Mouse (Mus musculus) heart, postnatal 0 days (tissue): Measurements from ENCODE around the gene Ift80. TPM values are rescaled to one million over a fixed set of nuclear protein-coding genes. Genes with fewer than 3 reads are reported as not detected.

Experiments
- ATAC-seq: fragments of 200-750 bp; cut with Nextera tagmentation; 2 replicates; pipeline ENCODE4 v1.8.0; 2017; ENCODE audit warnings: low read depth, moderate number of reproducible peaks, moderate library complexity; ENCODE audit not compliant: insufficient read depth
- DNase-seq: peaks from one replicate; pipeline ENCODE4 v3.0.0-alpha.2; 2016; ENCODE audit warnings: low spot score
- H3K27ac ChIP-seq: fragments of 300-500 bp; sonication (generic); 2 replicates; pipeline ENCODE4 v1.5.1; 2014; ENCODE audit warnings: low read depth, mild to moderate bottlenecking
- H3K27me3 ChIP-seq: fragments of 300-500 bp; sonication (generic); 2 replicates; pipeline ENCODE4 v1.6.1; 2014; ENCODE audit warnings: low read length, mixed read lengths; ENCODE audit not compliant: control insufficient read depth, insufficient read depth
- H3K36me3 ChIP-seq: fragments of 300-500 bp; sonication (generic); replicated peaks from 2 replicates; pipeline ENCODE4 v1.6.1; 2014; ENCODE audit warnings: low read length, mixed read lengths; ENCODE audit not compliant: control insufficient read depth, insufficient read depth
- H3K4me1 ChIP-seq: fragments of 300-500 bp; sonication (generic); 2 replicates; pipeline ENCODE4 v1.6.1; 2014; ENCODE audit warnings: antibody characterized with exemption; ENCODE audit not compliant: control insufficient read depth, insufficient read depth
- H3K4me2 ChIP-seq: fragments of 300-500 bp; sonication (generic); 2 replicates; pipeline ENCODE4 v1.6.1; 2014; ENCODE audit warnings: low read depth, mild to moderate bottlenecking, low read length, moderate library complexity
- H3K4me3 ChIP-seq: fragments of 300-500 bp; sonication (generic); 2 replicates; pipeline ENCODE4 v1.5.1; 2014; ENCODE audit warnings: low read depth, low read length
- H3K9ac ChIP-seq: fragments of 300-500 bp; sonication (generic); replicated peaks from 2 replicates; pipeline ENCODE4 v1.6.1; 2014; ENCODE audit warnings: low read depth, low read length, mixed read lengths
- H3K9me3 ChIP-seq: fragments of 300-500 bp; sonication (generic); replicated peaks from 2 replicates; pipeline ENCODE4 v1.6.1; 2016; ENCODE audit warnings: low read length; ENCODE audit not compliant: control insufficient read depth
- CTCF ChIP-seq: IDR thresholded peaks from 2 replicates; pipeline ENCODE4 v1.5.1; 2016; ENCODE audit warnings: antibody characterized with exemption, control low read depth, low read depth
- EP300 ChIP-seq: IDR thresholded peaks from 2 replicates; pipeline ENCODE4 v1.6.1; 2016; ENCODE audit warnings: antibody characterized with exemption, low read depth
- WGBS: fragments of 180-500 bp; shearing (Covaris S2); extraction: QIAGEN DNeasy Blood & Tissue Kit; methylation state at CpG from one replicate; pipeline ENCODE4 v1.1.7; 2014; 5-methylcytosine and 5-hydroxymethylcytosine counted together
- polyA plus RNA-seq: library from polyadenylated mRNA; unstranded; fragments of >200 nt; fragmentation: Nextera tagmentation; extraction: Ambion mirVana; gene quantifications from 2 replicates; pipeline ENCODE4 v1.2.1, GENCODE M21; 2015
- total RNA-seq: library from RNA; depleted of rRNA; stranded (reverse); fragments of >200 nt; gene quantifications from 2 replicates; pipeline ENCODE4 v1.2.3, GENCODE M21; 2014; ENCODE audit warnings: low replicate concordance; rRNA removed

Ift80 gene
- total RNA-seq, result 3.2 and 13.6 TPM in 2 replicates
- 2.8 and 3.0 TPM in 2 replicates for polyA plus RNA-seq

- TF ChIP-seq EP300, result peak; percentile 63
- no peak for TF ChIP-seq CTCF
- DNase-seq (peak; percentile 99), ATAC-seq (peak; percentile 92)
- no peaks in the 10 kb centered on the region for H3K27me3 ChIP-seq
- H3K4me2 ChIP-seq, result peak within 1 kb of the TSS; percentile 79
- H3K4me1 ChIP-seq, result peaks cover 12% of the 10 kb centered on the region
- H3K27ac ChIP-seq, result peak within 1 kb of the TSS; percentile 96
- peak within 1 kb of the TSS; percentile 92 for H3K9ac ChIP-seq
- H3K36me3 ChIP-seq, result 0 out of 2 replicates have a peak, but pooled peaks cover 3% of the 10 kb centered on the region
- peak within 1 kb of the TSS; percentile 97 for H3K4me3 ChIP-seq
- under 1% methylated on average over 75 of the region's 76 CpGs for WGBS
- H3K9me3 ChIP-seq, result no peaks in the 10 kb centered on the region
These were observed at the start of gene Ift80, which contains the start of gene Smc4 for GRCm38 (mm10) chr3:69004437-69005337. TSS of gene Ift80 (minus strand) at chr3:69004570. TSS of gene Smc4 (plus strand) at chr3:69004738.

DNA sequence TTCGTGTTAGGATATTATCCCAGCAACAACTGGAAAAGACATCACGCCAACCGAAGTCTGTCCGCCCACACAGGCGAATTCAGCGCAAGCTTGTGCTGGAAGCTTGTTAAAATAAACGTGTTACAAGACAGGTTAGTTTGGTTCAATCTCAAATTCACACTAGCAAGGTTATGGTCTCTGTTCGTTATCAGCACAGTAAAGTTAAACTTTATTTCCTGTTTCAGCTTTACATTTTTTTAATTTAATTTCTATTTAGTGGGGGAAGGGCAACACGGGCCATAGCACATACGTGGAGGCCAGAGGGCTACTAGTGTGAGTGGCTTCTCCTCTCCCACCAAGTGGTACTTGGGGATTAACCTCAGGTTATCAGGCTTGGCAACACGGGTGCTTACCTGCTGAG lies 47.5 kb upstream of the Ift80 start:
- no peak for TF ChIP-seq EP300
- no peak for TF ChIP-seq CTCF
- Histone ChIP-seq H3K4me3 (no peak overlapping the region), H3K9ac (no peak overlapping the region), H3K27me3 (no peaks in the 10 kb centered on the region), H3K36me3 (no peaks in the 10 kb centered on the region), H3K9me3 (no peaks in the 10 kb centered on the region), H3K27ac (no peak overlapping the region), H3K4me2 (no peak overlapping the region), H3K4me1 (no peaks in the 10 kb centered on the region)
- ATAC-seq (no peak), DNase-seq (no peak)
- 87% methylated on average over 11 of the region's 11 CpGs for WGBS

DNA sequence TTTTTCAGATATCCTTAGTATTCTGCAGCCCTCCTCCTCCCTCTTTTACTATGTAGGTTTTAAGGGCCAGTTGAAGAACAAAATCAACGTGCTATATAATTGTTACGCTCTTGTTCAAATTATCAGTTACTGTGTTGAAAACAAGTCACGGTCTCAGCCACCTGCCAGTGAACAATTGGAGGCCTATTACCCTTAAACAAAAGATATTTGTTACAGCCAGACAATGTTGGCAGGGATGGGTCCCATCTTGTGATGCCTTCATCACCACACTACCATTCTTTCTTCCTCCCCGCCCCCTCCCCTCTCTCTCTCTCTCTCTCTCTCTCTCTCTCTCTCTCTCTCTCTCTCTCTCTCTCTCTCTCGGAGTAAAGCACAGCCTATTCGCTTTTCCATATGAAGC lies 44.6 kb upstream of the Ift80 start:
- Histone ChIP-seq H3K4me3 (no peak overlapping the region), H3K9me3 (no peaks in the 10 kb centered on the region), H3K36me3 (no peaks in the 10 kb centered on the region), H3K4me1 (no peaks in the 10 kb centered on the region), H3K9ac (no peak overlapping the region), H3K4me2 (no peak overlapping the region), H3K27ac (no peak overlapping the region), H3K27me3 (no peaks in the 10 kb centered on the region)
- 83% methylated on average over 6 of the region's 6 CpGs for WGBS
- TF ChIP-seq EP300 (no peak), CTCF (no peak)
- DNase-seq, result no peak
- no peak for ATAC-seq

- Histone ChIP-seq H3K4me1 (no peaks in the 10 kb centered on the region), H3K4me2 (no peak overlapping the region)
- DNase-seq, result no peak
These were observed 43.3 kb upstream of the Ift80 start for GRCm38 (mm10) chr3:69047684-69048083.

GRCm38 (mm10) chr3:69046509-69046908 lies 42.1 kb upstream of the Ift80 start:
- no peak for ATAC-seq
- TF ChIP-seq EP300, result no peak
- WGBS, result 47% methylated on average over 4 of the region's 4 CpGs
- Histone ChIP-seq H3K36me3 (no peaks in the 10 kb centered on the region), H3K4me3 (no peak overlapping the region), H3K4me1 (no peaks in the 10 kb centered on the region), H3K4me2 (no peak overlapping the region), H3K27me3 (no peaks in the 10 kb centered on the region), H3K9ac (no peak overlapping the region), H3K9me3 (no peaks in the 10 kb centered on the region), H3K27ac (no peak overlapping the region)
- no peak for DNase-seq

More at GRCm38 (mm10) chr3:69047684-69048083, 43.3 kb upstream of the Ift80 start:
- Histone ChIP-seq H3K4me3 (no peak overlapping the region), H3K27me3 (no peaks in the 10 kb centered on the region), H3K36me3 (no peaks in the 10 kb centered on the region), H3K9me3 (no peaks in the 10 kb centered on the region), H3K9ac (no peak overlapping the region), H3K27ac (no peak overlapping the region)
- 81% methylated on average over 4 of the region's 4 CpGs for WGBS
- TF ChIP-seq EP300 (no peak), CTCF (no peak)
- no peak for ATAC-seq
